Mouse (Mus musculus) brain, adult 2 months (tissue): ENCODE data around the gene Txnrd2.

Experiments used
- DNase-seq: peaks from one replicate; pipeline ENCODE4 v3.0.0; 2011; ENCODE audit warnings: low read depth, low spot score

The Txnrd2 gene

DNA sequence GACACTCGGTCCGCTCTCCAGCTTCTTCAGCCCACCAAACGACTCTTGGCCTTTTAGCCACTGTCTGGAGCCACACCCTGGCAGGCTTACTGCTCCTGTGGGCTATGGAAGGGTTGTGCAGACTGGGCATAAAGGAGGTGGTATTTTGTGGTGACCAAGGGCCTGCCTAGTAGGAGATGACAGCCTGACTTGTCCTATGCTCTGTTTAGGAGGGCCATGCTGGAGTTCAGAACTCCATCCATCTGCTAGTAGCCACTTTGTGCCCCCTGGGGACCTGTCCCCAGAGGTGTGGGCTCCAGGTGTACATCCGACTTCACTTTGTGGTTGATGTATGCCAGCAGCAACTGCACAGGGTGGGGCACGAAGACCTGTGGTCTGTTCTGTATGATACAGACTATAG lies 32.6 kb upstream of the Txnrd2 start:
- DNase-seq = no peak

DNA sequence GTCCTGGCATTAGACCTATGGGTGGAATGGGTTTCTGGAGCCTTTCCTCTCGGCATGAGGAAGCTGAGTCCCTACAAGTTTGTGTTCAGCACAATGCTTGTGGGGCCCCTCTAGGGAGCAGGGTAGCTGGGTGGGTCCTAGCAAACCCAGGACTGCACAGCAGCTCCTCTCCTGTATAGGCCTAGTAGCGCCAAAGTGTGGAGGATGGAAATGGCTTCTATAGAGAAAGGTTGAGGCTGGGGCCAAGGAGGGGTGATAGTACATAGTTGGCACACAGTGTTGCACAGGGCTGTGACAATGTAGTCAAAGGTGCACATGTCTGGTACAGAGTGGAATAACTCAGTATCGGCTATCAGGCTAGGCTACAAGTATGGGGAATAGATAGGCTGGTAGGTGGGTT lies 32.1 kb upstream of the Txnrd2 start:
- no peak for DNase-seq

DNA sequence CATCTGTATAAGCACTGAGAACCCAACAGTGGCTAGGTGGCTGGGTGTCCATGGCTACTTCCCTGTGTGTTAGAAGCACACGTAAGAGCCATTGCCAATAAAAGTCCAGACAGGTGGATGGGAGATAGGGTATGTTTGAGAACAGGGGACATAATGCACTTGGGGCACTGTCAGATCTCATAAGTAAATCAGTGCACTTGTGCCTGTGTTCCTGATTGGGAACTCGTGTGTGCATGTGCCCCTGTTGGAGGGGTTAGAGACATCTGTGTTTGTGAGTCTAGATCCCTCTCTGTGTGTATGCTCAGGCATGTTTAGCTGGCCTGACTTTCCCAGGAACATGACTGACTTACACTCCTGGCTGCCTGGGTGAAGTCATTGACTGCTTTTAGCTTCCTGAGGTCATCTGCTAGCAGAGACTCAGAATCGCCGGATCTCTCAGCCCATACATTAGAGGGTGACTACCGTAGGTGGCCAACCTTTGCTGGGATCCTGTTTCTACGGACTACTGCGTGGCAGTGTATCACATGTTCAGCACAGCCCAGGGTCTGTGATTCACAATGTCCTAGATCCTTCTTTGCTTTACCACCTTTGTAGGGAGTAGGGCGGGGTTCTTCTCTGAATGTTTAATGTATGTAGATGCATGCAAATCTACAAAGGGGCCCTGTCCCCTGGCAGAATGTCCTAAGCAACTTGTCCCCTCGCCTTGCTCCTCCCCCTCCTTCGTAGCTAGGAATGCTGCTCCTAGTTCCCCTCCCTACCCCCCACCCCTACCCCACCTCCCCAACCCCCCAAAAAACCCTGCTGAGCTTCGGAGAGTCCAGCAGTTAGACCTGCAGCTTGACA lies 31.2 kb upstream of the Txnrd2 start:
- peak; percentile 68 for DNase-seq

DNA sequence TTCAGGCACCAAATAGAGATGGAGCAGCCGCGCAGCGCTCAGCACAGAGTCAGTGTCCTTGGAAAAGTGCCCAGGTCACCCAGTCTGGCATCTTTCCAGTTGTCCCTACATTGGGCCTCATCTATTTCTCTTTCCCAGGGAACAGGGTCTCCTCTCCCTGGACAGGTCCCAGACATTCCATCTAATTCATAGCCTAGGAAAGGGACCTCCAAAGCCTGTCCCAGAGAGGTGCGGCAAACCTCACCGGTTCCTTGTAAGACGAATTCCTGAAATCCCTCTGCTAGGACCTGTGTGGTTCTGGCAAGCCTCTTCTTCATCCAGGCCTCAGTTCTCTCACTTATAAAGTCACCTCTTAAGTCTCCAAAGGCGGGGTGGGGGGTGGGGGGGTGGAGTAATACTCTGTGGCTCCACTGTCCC lies 30.6 kb upstream of the Txnrd2 start:
- DNase-seq = peak; percentile 58

- peak; percentile 96 for DNase-seq
Observed at GRCm38 (mm10) chr16:18396201-18396600, 30.0 kb upstream of the Txnrd2 start.

DNA sequence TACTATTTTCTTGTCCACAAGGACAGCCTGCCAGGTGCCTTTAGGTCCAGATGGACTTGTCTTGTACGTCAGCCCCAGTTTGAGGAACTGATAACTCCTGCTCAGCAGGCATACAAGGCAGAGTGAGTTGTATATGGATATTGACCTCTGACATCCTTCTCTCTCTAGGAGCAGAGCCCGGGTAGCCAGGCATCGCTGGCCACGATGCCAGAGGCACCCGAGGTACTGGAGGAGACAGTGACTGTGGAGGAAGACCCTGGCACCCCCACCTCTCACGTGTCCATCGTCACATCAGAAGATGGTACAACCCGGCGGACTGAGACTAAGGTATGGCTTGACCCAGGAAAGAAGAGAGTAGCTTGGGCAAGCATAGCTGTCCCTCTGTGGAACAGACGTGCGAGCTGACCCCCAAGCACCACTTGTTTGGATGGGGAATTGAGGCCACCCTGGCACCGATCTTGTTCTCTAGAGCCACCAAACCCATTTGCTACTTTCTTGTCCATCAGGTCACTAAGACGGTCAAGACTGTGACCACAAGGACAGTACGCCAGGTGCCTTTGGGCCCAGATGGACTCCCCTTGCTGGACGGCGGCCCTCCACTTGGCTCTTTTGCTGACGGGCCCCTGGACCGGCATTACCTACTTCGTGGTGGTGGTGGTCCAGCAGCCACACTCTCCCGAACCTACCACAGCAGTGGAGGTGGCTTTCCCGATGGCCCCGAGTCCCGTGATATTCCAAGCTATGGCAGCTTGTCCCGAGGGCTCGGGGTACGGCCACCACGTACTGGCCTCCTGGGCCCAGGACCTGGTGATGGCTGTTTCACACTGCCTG lies 29.2 kb upstream of the Txnrd2 start:
- no peak for DNase-seq

- peak; percentile 55 for DNase-seq
Observed at GRCm38 (mm10) chr16:18400028-18400427, 26.2 kb upstream of the Txnrd2 start.

- DNase-seq = peak; percentile 35
Observed at GRCm38 (mm10) chr16:18400472-18401216, 25.5 kb upstream of the Txnrd2 start.

DNA sequence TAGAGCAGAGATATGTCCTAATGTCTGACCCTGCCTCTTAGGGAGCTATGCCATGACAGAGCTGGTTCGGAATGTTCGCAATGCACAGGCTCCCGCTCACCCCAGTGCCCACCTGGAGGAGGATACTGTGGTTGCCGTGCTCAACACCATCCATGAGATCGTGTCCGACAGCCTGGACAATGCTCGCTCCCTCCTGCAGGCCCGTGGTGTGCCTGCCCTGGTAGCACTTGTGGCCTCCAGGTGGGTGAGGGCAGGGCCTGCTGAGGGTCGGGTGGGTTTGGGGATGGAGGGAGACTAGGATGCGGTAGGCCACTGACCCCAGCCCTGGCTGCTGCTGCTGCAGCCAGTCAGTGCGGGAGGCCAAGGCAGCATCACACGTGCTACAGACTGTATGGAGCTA lies 22.9 kb upstream of the Txnrd2 start:
- DNase-seq = no peak

- DNase-seq = no peak
Observed at GRCm38 (mm10) chr16:18405091-18405854, 20.9 kb upstream of the Txnrd2 start.

DNA sequence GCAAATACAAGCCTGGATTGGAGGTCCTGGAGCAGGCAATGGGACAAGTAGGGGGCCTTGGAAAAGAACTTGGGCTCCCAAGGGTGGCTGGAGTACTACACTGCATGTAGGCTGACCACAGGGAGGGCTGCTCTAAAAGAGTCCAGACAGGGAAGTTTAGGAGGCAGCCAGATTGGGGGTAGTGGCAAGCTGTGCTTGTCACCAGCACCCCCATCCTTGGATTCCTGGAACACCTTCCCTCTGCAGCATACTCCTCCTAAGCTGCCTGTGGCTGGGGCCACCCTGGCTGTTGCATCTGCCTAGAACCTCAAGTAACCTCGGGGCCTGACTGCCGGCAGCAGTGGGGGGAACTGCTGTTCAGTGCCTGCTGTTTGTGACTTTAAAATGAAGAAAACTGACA lies 20.3 kb upstream of the Txnrd2 start:
- peak; percentile 65 for DNase-seq

GRCm38 (mm10) chr16:18406293-18406692 lies 19.9 kb upstream of the Txnrd2 start:
- DNase-seq = peak; percentile 84

DNA sequence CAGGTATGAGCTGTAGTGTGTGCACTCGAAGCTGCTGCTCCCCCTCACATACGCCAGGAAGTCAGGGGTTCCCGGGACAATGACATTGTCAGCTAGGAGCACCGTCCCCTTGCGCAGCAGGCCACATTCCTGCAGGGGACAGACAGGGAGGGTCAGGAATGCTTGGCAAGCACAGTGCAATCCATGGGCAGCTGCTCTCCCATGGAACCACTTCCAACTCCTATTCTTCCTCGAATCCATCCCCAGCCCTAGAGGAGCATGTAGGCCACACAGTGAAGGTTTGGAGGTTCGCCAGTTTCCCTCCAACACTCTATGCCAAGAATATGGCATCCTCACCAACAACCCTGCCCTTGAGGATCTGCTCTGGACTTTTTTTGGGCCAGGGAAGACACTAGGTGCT lies 18.3 kb upstream of the Txnrd2 start:
- DNase-seq = peak; percentile 74

- DNase-seq = no peak
Observed at GRCm38 (mm10) chr16:18409776-18410175, 16.4 kb upstream of the Txnrd2 start.

- no peak for DNase-seq
Observed at GRCm38 (mm10) chr16:18410418-18410817, 15.8 kb upstream of the Txnrd2 start.

- peak; percentile 57 for DNase-seq
Observed at GRCm38 (mm10) chr16:18411026-18411649, 15.0 kb upstream of the Txnrd2 start.

- DNase-seq = peak; percentile 80
Observed at GRCm38 (mm10) chr16:18411802-18412476, 14.2 kb upstream of the Txnrd2 start.

- DNase-seq = peak; percentile 33
Observed at GRCm38 (mm10) chr16:18413032-18413816, 13.0 kb upstream of the Txnrd2 start.

GRCm38 (mm10) chr16:18416094-18416761 lies 10.0 kb upstream of the Txnrd2 start:
- peak; percentile 91 for DNase-seq
